Comparison of ENCODE assay signal across 18 mouse cellular contexts in the genomic region with DNA sequence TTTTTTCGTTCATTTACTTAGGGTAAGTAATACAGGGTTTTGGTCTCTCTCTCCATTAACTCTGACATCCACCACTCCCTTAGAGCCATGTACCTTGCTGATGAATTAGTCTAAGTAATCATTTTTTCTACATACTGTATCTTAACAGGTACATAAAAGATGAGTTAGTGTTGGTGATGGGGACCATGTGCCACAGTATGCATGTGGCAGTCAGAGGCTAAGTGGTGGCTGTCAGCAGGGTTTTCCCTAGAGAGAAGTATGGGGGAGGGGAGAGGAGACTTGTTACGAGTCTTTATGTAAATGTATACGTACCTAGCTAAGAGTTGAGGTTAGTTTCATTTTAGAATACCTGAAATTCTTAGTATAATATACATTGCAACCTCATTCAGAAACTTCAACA. TPM values are rescaled to one million over a fixed set of nuclear protein-coding genes. Genes with fewer than 3 reads are reported as not detected.
"Had no signal": no experiment of that assay in that cellular context is flagged by ENCODE, and none has a peak within 500 bp of the region (broad histone marks: within the 10 kb centered on the region; RNA-seq: fewer than 3 reads in every experiment).

No protein-coding gene starts in this region.

- H3K4me3 ChIP-seq: neural tube, embryonic 12.5 days; neural tube, embryonic 13.5 days; neural tube, embryonic 15.5 days; stomach, embryonic 15.5 days had no signal

- H3K4me2 ChIP-seq: neural tube, embryonic 12.5 days; neural tube, embryonic 13.5 days; neural tube, embryonic 15.5 days; stomach, embryonic 15.5 days had no signal

- DNase-seq: retina, postnatal 1 day; right cerebral cortex, adult 18-20 months; right cerebral cortex, postnatal 14 days; right cerebral cortex, postnatal 25 days; right cerebral cortex, postnatal 4 days; spleen, adult 18-20 months; thymus, adult 18-20 months; thymus, adult 2 months; thymus, postnatal 14 days; thymus, postnatal 25 days; thymus, postnatal 36 days; thymus, postnatal 4 days had no signal

- H3K27ac ChIP-seq: neural tube, embryonic 12.5 days; neural tube, embryonic 13.5 days; neural tube, embryonic 15.5 days; stomach, embryonic 15.5 days; stomach, postnatal 0 days had no signal

- H3K9me3 ChIP-seq: neural tube, embryonic 12.5 days; neural tube, embryonic 13.5 days; neural tube, embryonic 15.5 days; stomach, embryonic 15.5 days had no signal

- H3K27me3 ChIP-seq: neural tube, embryonic 12.5 days; neural tube, embryonic 13.5 days; neural tube, embryonic 15.5 days; stomach, embryonic 15.5 days had no signal

- H3K4me1 ChIP-seq: neural tube, embryonic 12.5 days; neural tube, embryonic 13.5 days; neural tube, embryonic 15.5 days had no signal

- H3K9ac ChIP-seq: neural tube, embryonic 12.5 days; neural tube, embryonic 13.5 days; neural tube, embryonic 15.5 days; stomach, embryonic 15.5 days had no signal

RNA-seq across cellular contexts. Expression of gene Papln, which starts 40.4 kb away (rescaled TPM):
- total RNA-seq: neutrophil, adult 5-6 weeks had no signal
